Mouse (Mus musculus): ENCODE data around the gene Bahcc1. TPM values are rescaled to one million over a fixed set of nuclear protein-coding genes. Genes with fewer than 3 reads are reported as not detected.

Bahcc1 gene
- polyA plus RNA-seq, 1 experiment, result 9.2 TPM

DNA sequence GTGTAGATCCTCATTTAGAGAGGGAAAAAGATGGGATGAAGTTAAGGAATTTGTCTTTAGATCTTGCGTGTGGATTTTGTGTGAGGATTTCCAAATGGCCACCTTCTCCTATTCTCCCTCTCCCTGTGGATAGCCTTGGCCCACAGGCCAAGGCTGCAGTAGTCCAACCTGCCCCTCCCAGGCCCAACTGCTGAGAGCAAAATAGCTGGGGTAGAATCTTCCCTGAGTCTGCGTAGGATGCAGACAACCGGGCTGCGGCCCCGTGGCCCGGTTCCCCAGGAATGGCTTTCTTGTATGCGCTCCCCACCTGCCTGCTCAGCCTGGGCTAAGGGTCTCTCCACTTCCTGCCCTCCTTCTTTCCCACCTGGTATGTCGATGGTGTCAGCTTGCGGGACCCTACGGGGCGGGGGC lies 6.8 kb downstream of the Bahcc1 start:
- Histone ChIP-seq H3K4me3 (ENCODE audit: insufficient read depth, low read depth, low read length) (no peak overlapping the region), H3K36me3 (ENCODE audit: control insufficient read depth, insufficient read depth, low read length) (no peaks in the 10 kb centered on the region), H3K4me1 (ENCODE audit: control insufficient read depth, insufficient read depth, low read length) (peaks cover 28% of the 10 kb centered on the region), H3K27ac (ENCODE audit: insufficient read depth, low read depth, low read length) (peak overlapping the region; percentile 19; the same call in 1 of the 2 replicates), H3K27me3 (replicated peaks; ENCODE audit: control insufficient read depth, insufficient read depth, low read length) (no peaks in the 10 kb centered on the region)
- no peak for DNase-seq
- WGBS, result 37% methylated on average over 11 of the region's 11 CpGs
- no peak for TF ChIP-seq POLR2A (IDR thresholded peaks at IDR 0.05; ENCODE audit: low read depth, low read length)
- no peak for TF ChIP-seq CTCF (conservative IDR thresholded peaks at IDR 0.05; ENCODE audit: insufficient read depth, insufficient read length, low read depth, low read length)

DNA sequence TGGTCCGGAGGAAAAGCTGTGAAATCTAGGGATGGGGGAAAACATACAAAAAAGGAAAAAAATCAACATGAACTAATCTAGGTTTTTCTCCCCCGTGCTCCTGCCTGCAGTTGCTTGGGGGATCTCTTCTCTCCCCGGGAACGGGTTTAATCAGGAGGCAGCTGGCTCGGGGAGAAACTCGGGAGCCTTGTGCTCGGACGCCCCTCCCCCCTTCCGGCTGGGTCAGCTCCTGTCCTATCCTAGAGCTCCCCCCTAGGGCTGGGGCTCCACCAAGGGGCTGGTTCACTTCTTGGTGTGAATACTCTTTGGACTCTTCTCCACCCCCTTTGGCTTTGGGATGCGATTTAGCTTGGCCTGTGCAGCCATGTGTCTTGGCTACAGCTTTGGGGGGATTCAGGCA lies 7.5 kb downstream of the Bahcc1 start:
- 12% methylated on average over 10 of the region's 10 CpGs for WGBS
- Histone ChIP-seq H3K4me3 (ENCODE audit: insufficient read depth, low read depth, low read length) (no peak overlapping the region), H3K27ac (ENCODE audit: insufficient read depth, low read depth, low read length) (no peak overlapping the region; the same call in 1 of the 2 replicates), H3K36me3 (ENCODE audit: control insufficient read depth, insufficient read depth, low read length) (no peaks in the 10 kb centered on the region), H3K27me3 (replicated peaks; ENCODE audit: control insufficient read depth, insufficient read depth, low read length) (no peaks in the 10 kb centered on the region), H3K4me1 (ENCODE audit: control insufficient read depth, insufficient read depth, low read length) (peaks cover 28% of the 10 kb centered on the region)
- peak; percentile 92 for DNase-seq
- TF ChIP-seq CTCF (conservative IDR thresholded peaks at IDR 0.05; ENCODE audit: insufficient read depth, insufficient read length, low read depth, low read length), result no peak; the same call in 1 of the 2 replicates

DNA sequence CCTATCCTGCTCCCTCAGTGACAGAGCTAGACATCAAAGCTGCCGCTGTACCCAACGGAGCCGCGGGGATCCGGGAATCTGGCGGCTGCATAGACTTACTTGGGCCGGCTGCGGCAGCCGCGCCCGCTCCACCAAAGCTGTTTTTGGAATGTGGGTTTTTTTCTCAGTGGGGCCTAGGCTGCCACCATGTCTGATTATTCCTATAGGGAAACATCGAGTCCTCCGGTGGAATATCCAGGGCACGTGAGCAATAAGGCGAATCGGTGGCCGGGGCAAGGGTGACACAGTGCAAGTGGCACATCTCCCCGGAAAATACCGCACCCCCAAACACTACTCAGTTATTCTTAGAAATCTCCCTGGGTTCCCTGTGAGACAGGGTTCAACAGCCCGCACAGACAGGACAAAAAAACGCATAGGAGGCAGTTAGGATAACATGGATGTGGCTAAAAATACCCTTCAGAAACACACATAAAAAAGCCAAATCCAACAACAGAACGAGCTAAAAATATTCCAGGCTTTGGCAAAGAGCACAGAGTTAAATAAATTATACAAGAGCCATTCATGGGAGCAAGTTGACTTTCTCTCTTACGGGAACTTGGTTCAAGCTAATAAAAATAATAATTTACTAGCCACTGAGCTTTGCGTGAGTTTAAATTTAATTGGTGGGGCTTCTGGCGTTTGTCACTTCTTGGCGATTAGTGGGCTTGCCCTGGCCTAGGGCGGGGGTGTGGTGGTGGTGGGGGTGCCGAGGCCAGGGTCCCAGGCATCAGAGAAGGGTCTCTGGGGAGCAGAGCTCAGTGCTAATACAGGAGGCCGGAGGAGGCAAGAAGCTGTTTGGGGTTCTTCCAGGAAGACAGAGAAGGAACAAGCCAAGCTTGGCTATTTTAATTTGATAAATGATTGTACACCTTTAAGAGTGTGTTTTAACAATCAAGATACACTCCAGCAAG lies 8.5 kb downstream of the Bahcc1 start:
- TF ChIP-seq CTCF (conservative IDR thresholded peaks at IDR 0.05; ENCODE audit: insufficient read depth, insufficient read length, low read depth, low read length) (no peak), POLR2A (IDR thresholded peaks at IDR 0.05; ENCODE audit: low read depth, low read length) (no peak)
- DNase-seq, result peak; percentile 79
- WGBS, result 11% methylated on average over 29 of the region's 29 CpGs
- Histone ChIP-seq H3K4me1 (ENCODE audit: control insufficient read depth, insufficient read depth, low read length) (peaks cover 28% of the 10 kb centered on the region), H3K27ac (ENCODE audit: insufficient read depth, low read depth, low read length) (peak overlapping the region; percentile 84), H3K4me3 (ENCODE audit: insufficient read depth, low read depth, low read length) (no peak overlapping the region), H3K27me3 (replicated peaks; ENCODE audit: control insufficient read depth, insufficient read depth, low read length) (no peaks in the 10 kb centered on the region), H3K36me3 (ENCODE audit: control insufficient read depth, insufficient read depth, low read length) (no peaks in the 10 kb centered on the region)

DNA sequence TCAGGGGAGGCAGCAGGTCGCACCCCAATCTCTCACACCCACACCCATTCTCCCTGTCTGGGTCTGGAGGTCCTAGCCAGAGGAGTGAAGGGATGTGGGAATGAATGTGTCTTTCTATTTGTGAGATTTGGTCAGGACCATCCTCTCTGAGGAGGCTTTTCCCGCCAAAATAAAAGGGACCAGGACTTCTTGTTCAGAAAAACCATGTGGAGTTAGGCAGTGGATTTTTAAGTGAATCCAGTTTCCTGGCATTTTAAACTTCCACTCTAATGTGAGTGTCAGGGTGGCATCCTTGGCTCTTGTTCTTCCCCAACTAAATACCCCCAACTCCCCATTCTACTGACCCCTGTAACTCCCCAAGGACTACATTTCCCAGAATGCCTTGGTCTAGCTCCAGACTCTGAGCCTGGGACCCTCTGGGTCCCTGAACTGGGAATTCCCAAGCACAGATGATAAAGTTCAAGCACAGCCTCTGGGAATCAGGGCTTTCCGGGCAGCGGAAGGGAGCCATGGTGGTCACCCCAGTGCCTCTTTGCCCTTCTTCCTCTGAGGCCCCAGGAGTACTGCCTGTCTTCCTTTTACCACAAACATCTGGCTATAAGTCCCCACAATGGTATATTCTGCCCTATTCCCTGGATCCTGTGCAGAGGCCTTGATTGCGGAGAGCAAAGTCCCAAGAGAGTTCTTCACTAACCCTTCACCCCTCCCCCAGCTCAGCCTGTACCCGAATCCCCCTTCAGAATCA lies 9.4 kb downstream of the Bahcc1 start:
- DNase-seq, result no peak
- H3K27me3 ChIP-seq (replicated peaks; ENCODE audit: control insufficient read depth, insufficient read depth, low read length), result no peaks in the 10 kb centered on the region
- H3K36me3 ChIP-seq (ENCODE audit: control insufficient read depth, insufficient read depth, low read length), result no peaks in the 10 kb centered on the region
- H3K4me3 ChIP-seq (ENCODE audit: insufficient read depth, low read depth, low read length), result no peak overlapping the region
- TF ChIP-seq POLR2A (IDR thresholded peaks at IDR 0.05; ENCODE audit: low read depth, low read length) (no peak), CTCF (conservative IDR thresholded peaks at IDR 0.05; ENCODE audit: insufficient read depth, insufficient read length, low read depth, low read length) (no peak)
- H3K4me1 ChIP-seq (ENCODE audit: control insufficient read depth, insufficient read depth, low read length), result peaks cover 28% of the 10 kb centered on the region
- H3K27ac ChIP-seq (ENCODE audit: insufficient read depth, low read depth, low read length), result no peak overlapping the region
- WGBS, result 67% methylated on average over 6 of the region's 6 CpGs

DNA sequence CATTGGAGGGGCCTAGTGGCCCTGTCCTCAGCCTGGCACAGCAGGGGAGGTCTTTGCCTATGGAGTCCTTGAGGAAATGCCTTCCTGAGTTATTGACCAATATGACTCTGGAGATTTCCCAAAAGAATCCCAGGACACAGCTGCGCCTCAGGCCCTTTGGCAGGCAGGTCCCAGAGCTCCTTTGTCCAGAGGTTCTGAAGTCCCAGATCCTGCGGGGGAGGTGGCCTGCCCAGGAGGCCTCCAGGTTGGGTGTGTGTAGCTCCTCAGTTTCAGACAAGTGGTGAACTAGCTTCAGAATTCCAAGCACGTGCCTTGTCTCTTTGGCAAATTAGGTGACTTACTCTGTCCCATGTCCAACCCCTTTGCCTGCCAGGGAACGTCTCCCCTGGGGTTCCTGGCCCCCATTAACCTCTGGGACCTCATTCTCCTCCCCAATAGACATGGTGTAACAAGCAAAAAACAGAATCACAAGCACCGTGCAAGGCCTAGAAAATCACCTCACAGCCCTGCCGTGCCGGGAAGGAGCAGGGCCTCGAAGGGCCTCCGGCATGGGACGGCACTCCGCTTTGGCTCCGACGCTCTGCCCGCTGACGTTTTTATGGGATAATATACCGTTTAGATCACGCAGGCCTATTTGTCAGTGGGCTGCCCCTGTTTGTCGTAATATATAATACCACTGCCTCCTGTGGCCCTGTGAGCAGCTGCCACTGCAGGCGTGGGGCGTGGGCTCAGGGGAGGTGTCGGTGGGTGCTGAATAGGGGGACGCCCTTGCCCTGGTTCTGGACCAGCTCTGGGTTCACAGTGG lies 10.2 kb downstream of the Bahcc1 start:
- no peak overlapping the region for H3K4me3 ChIP-seq (ENCODE audit: insufficient read depth, low read depth, low read length)
- no peak overlapping the region for H3K27ac ChIP-seq (ENCODE audit: insufficient read depth, low read depth, low read length)
- 76% methylated on average over 22 of the region's 22 CpGs for WGBS
- DNase-seq, result peak; percentile 56
- H3K4me1 ChIP-seq (ENCODE audit: control insufficient read depth, insufficient read depth, low read length), result peaks cover 28% of the 10 kb centered on the region
- H3K36me3 ChIP-seq (ENCODE audit: control insufficient read depth, insufficient read depth, low read length), result no peaks in the 10 kb centered on the region
- no peaks in the 10 kb centered on the region for H3K27me3 ChIP-seq (replicated peaks; ENCODE audit: control insufficient read depth, insufficient read depth, low read length)
- no peak for TF ChIP-seq POLR2A (IDR thresholded peaks at IDR 0.05; ENCODE audit: low read depth, low read length)

DNA sequence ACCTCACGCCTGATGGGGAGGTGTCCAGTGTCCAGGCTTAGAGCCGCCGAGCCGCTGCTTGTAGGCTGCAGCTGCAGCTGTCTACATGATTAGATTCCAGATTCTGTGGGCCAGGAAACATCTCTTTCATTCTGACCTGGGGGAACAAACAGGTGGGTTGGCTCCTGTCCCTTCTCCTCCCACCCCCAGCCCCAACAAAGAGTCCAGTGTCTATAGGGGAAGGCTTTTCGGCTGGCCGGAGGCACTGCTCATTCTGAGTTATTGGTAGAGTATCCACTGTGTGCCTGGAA lies 10.7 kb downstream of the Bahcc1 start:
- WGBS, result 95% methylated on average over 6 of the region's 6 CpGs
- peaks cover 27% of the 10 kb centered on the region for H3K4me1 ChIP-seq (ENCODE audit: control insufficient read depth, insufficient read depth, low read length)
- H3K27ac ChIP-seq (ENCODE audit: insufficient read depth, low read depth, low read length), result no peak overlapping the region
- TF ChIP-seq CTCF (conservative IDR thresholded peaks at IDR 0.05; ENCODE audit: insufficient read depth, insufficient read length, low read depth, low read length) (no peak), POLR2A (IDR thresholded peaks at IDR 0.05; ENCODE audit: low read depth, low read length) (no peak)
- no peaks in the 10 kb centered on the region for H3K27me3 ChIP-seq (replicated peaks; ENCODE audit: control insufficient read depth, insufficient read depth, low read length)
- no peak overlapping the region for H3K4me3 ChIP-seq (ENCODE audit: insufficient read depth, low read depth, low read length)
- no peaks in the 10 kb centered on the region for H3K36me3 ChIP-seq (ENCODE audit: control insufficient read depth, insufficient read depth, low read length)
- no peak for DNase-seq

All from kidney, adult 2 months (tissue).